Mouse (Mus musculus): ENCODE results near the gene Prl8a8.

Gene Prl8a8

DNA sequence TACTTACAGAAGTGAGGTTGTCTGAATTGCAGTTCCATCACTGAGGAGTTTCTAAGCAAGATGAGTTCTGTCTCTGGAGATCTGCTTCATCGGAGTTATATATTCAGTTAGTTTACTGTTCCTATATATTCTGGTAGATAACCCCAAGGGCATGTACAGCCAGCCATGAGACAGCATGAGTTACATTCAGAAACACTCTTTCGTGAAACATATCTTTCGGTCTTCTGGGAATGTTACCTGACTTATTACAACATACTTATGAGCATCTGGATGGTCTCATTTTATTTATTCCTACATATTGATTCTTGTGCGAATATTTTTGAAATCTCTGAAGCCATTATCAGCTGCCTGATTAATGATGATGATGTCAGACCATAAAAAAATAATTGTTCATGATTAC lies at the start of gene Prl8a8:
Prl8a8 (minus strand) TSS at position 101 of the 400 bp plus-strand sequence.
- DNase-seq (ENCODE audit: low spot score in 2 of 2) = no peak

DNA sequence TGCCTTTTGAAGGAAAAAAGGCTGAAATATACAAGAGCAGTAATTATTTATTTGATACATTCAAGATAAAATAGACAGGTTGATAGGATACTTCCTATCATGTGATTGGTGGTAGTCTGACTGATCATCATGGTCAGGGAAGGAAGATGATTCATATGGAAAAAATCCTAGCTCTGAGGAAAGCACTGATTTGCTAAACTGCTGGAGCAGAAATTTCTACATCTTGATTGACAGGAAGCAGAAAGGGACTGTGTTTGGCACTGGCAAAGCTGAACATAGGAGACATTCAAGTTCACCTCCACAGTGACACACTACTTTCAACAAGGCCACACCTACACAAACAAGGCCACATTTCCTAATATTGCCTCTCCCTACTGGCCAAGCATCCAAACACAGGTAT lies 40.3 kb upstream of the Prl8a8 start:
- DNase-seq (ENCODE audit: low spot score in 2 of 2) = no peak

DNA sequence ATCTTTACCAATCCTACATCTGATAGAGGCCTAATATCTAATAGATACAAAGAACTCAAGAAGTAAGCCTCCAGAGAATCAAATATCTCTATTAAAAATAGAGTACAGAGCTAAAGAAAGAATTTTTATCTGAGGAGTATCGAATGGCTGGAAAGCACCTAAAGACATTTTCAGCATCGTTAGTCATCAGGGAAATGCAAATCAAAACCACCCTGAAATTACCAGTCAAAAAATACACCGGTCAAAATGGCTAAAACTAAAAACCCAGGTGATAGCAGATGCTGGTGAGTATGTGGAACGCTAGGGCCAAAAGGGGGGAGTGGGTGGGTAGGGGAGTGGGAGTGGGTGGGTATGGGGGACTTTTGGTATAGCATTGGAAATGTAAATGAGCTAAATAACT lies 10.1 kb upstream of the Prl8a8 start:
- DNase-seq (ENCODE audit: low spot score in 2 of 2) = no peak

DNA sequence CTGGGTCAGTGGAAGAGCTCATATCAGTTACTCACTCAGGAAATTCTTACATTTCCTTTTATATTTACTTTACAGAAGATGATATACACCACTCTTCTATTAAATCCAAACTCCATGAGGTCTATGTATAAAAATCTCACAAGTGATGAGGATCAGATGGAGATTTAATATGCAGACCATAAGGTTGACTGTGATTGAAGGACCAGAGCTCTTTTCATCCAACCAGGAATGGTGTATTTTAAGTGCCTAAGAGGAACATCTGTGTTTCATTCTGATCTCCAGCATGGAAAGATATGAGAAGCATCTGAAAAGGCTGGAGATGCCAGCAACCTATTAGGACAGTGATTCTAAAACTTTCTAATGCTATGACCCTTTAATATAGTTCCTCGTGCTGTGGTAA lies 5.4 kb downstream of the Prl8a8 start:
- DNase-seq (ENCODE audit: low spot score in 2 of 2) = no peak

Measured in frontal cortex, postnatal 36 days (tissue).